Mouse (Mus musculus) midbrain, embryonic 11.5 days (tissue): ENCODE results near the gene Emilin3. TPM values are rescaled to one million over a fixed set of nuclear protein-coding genes. Genes with fewer than 3 reads are reported as not detected.
"Not testable (repeated sequence)": the region's sequence is repeated elsewhere in the genome, so short reads cannot be mapped to it uniquely, and the experiment has no call there.

ENCODE experiments used
- ATAC-seq: fragments of 200-750 bp; cut with Nextera tagmentation; 2 replicates; pipeline ENCODE4 v1.8.0; 2017; ENCODE audit warnings: moderate TSS enrichment, moderate library complexity; ENCODE audit not compliant: low FRiP score
- DNase-seq: peaks from one replicate; pipeline ENCODE4 v3.0.0; 2015; ENCODE audit warnings: low spot score; ENCODE audit errors: missing footprints
- H3K27ac ChIP-seq: fragments of 300-500 bp; sonication (generic); 2 replicates; pipeline ENCODE4 v1.5.1; 2014; ENCODE audit warnings: low read depth, low read length
- H3K27me3 ChIP-seq: fragments of 300-500 bp; sonication (generic); 2 replicates; pipeline ENCODE4 v1.6.1; 2014; ENCODE audit warnings: mild to moderate bottlenecking, low read length, moderate library complexity, mixed read lengths; ENCODE audit not compliant: control insufficient read depth, insufficient read depth
- H3K36me3 ChIP-seq: fragments of 300-500 bp; sonication (generic); 2 replicates; pipeline ENCODE4 v1.6.1; 2014; ENCODE audit warnings: mild to moderate bottlenecking, low read length, moderate library complexity, mixed read lengths; ENCODE audit not compliant: control insufficient read depth, insufficient read depth
- H3K4me1 ChIP-seq: fragments of 300-500 bp; sonication (generic); 2 replicates; pipeline ENCODE4 v1.6.1; 2014; ENCODE audit warnings: low read length; ENCODE audit not compliant: control insufficient read depth, insufficient read depth
- H3K4me2 ChIP-seq: fragments of 300-500 bp; sonication (generic); 2 replicates; pipeline ENCODE4 v1.6.1; 2014; ENCODE audit warnings: mild to moderate bottlenecking, moderate library complexity
- H3K4me3 ChIP-seq: fragments of 300-500 bp; sonication (generic); 2 replicates; pipeline ENCODE4 v1.5.1; 2014; ENCODE audit warnings: low read depth, low read length
- H3K9ac ChIP-seq: fragments of 300-500 bp; sonication (generic); 2 replicates; pipeline ENCODE4 v1.6.1; 2014; ENCODE audit warnings: low read length
- H3K9me3 ChIP-seq: fragments of 300-500 bp; sonication (generic); 2 replicates; pipeline ENCODE4 v1.6.1; 2016; ENCODE audit warnings: low read length; ENCODE audit not compliant: control insufficient read depth
- WGBS: fragments of 180-500 bp; shearing (Covaris S2); extraction: QIAGEN DNeasy Blood & Tissue Kit; methylation state at CpG from one replicate; pipeline ENCODE4 v1.1.7; 2014; 5-methylcytosine and 5-hydroxymethylcytosine counted together
- polyA plus RNA-seq: library from polyadenylated mRNA; unstranded; fragments of >200 nt; fragmentation: Nextera tagmentation; extraction: Ambion mirVana; gene quantifications from 2 replicates; pipeline ENCODE4 v1.2.1, GENCODE M21; 2014

The Emilin3 gene
- 2.6 and 2.9 TPM in 2 replicates for polyA plus RNA-seq

GRCm38 (mm10) chr2:160912231-160912671, at the start of gene Emilin3:
Emilin3 (minus strand) TSS chr2:160912328.
- Histone ChIP-seq H3K27me3 (peaks cover 32% of the 10 kb centered on the region), H3K4me1 (peaks cover 12% of the 10 kb centered on the region), H3K9ac (peak within 1 kb of the TSS; percentile 67), H3K27ac (no peak within 1 kb of the TSS), H3K4me2 (peak within 1 kb of the TSS; percentile 91), H3K36me3 (no peaks in the 10 kb centered on the region), H3K4me3 (peak within 1 kb of the TSS; percentile 51), H3K9me3 (no peaks in the 10 kb centered on the region)
- peak; percentile 94 for DNase-seq
- 1% methylated on average over 43 of the region's 46 CpGs for WGBS
- peak; percentile 88 for ATAC-seq

- ATAC-seq (no peak), DNase-seq (no peak)
- no peaks in the 10 kb centered on the region for H3K4me1 ChIP-seq
- no peaks in the 10 kb centered on the region for H3K27me3 ChIP-seq
- WGBS = 93% methylated on average over 6 of the region's 6 CpGs
- no peaks in the 10 kb centered on the region for H3K9me3 ChIP-seq
- no peak overlapping the region for H3K4me3 ChIP-seq
- H3K9ac ChIP-seq = no peak overlapping the region
- H3K27ac ChIP-seq = no peak overlapping the region
- no peak overlapping the region for H3K4me2 ChIP-seq
- H3K36me3 ChIP-seq = peaks cover 23% of the 10 kb centered on the region
Measured at GRCm38 (mm10) chr2:160960956-160961646, 49.0 kb upstream of the Emilin3 start.

- no peak overlapping the region for H3K27ac ChIP-seq
- no peak overlapping the region for H3K9ac ChIP-seq
- no peak for ATAC-seq
- no peaks in the 10 kb centered on the region for H3K4me1 ChIP-seq
- peaks cover 22% of the 10 kb centered on the region for H3K36me3 ChIP-seq
- DNase-seq = no peak
- no peak overlapping the region for H3K4me3 ChIP-seq
- no peak overlapping the region for H3K4me2 ChIP-seq
- 98% methylated on average over 5 of the region's 5 CpGs for WGBS
- no peaks in the 10 kb centered on the region for H3K27me3 ChIP-seq
- H3K9me3 ChIP-seq = no peaks in the 10 kb centered on the region
Measured at GRCm38 (mm10) chr2:160959901-160960300, 47.8 kb upstream of the Emilin3 start.

GRCm38 (mm10) chr2:160958737-160959136, 46.6 kb upstream of the Emilin3 start:
- WGBS = 88% methylated on average over 5 of the region's 5 CpGs
- Histone ChIP-seq H3K9ac (no peak overlapping the region), H3K4me2 (no peak overlapping the region), H3K9me3 (no peaks in the 10 kb centered on the region), H3K36me3 (peaks cover 25% of the 10 kb centered on the region), H3K27me3 (no peaks in the 10 kb centered on the region), H3K27ac (no peak overlapping the region), H3K4me1 (no peaks in the 10 kb centered on the region), H3K4me3 (no peak overlapping the region)
- no peak for DNase-seq
- no peak for ATAC-seq

GRCm38 (mm10) chr2:160957801-160958200, 45.7 kb upstream of the Emilin3 start:
- ATAC-seq, H3K4me3 ChIP-seq: not testable (repeated sequence)
- H3K36me3 ChIP-seq = peaks cover 31% of the 10 kb centered on the region

GRCm38 (mm10) chr2:160957307-160957706, 45.2 kb upstream of the Emilin3 start:
- not testable (repeated sequence) for H3K4me2 ChIP-seq, H3K9me3 ChIP-seq, H3K9ac ChIP-seq, DNase-seq, H3K4me3 ChIP-seq, H3K27me3 ChIP-seq, ATAC-seq, H3K4me1 ChIP-seq, H3K27ac ChIP-seq
- peaks cover 32% of the 10 kb centered on the region for H3K36me3 ChIP-seq

More at GRCm38 (mm10) chr2:160957801-160958200, 45.7 kb upstream of the Emilin3 start:
- not testable (repeated sequence) for H3K27ac ChIP-seq, H3K4me1 ChIP-seq, H3K27me3 ChIP-seq, H3K4me2 ChIP-seq, DNase-seq, H3K9me3 ChIP-seq, H3K9ac ChIP-seq

GRCm38 (mm10) chr2:160955331-160955730, 43.2 kb upstream of the Emilin3 start:
- Histone ChIP-seq H3K4me2 (no peak overlapping the region), H3K4me1 (no peaks in the 10 kb centered on the region), H3K27me3 (no peaks in the 10 kb centered on the region), H3K9me3 (no peaks in the 10 kb centered on the region), H3K27ac (no peak overlapping the region), H3K36me3 (peaks cover 24% of the 10 kb centered on the region), H3K9ac (no peak overlapping the region), H3K4me3 (no peak overlapping the region)
- 82% methylated on average over 7 of the region's 7 CpGs for WGBS
- DNase-seq (no peak), ATAC-seq (no peak)

GRCm38 (mm10) chr2:160954541-160954940, 42.4 kb upstream of the Emilin3 start:
- whole genome bisulfite sequencing = 96% methylated on average over 3 of the region's 3 CpGs
- no peak for DNase-seq
- no peak overlapping the region for H3K4me3 ChIP-seq
- H3K27ac ChIP-seq = no peak overlapping the region
- ATAC-seq = no peak
- H3K27me3 ChIP-seq = no peaks in the 10 kb centered on the region
- peaks cover 28% of the 10 kb centered on the region for H3K36me3 ChIP-seq
- H3K4me1 ChIP-seq = no peaks in the 10 kb centered on the region
- H3K4me2 ChIP-seq = no peak overlapping the region
- H3K9ac ChIP-seq = no peak overlapping the region
- H3K9me3 ChIP-seq = no peaks in the 10 kb centered on the region

GRCm38 (mm10) chr2:160953131-160953873, 41.2 kb upstream of the Emilin3 start:
- WGBS = 94% methylated on average over 7 of the region's 7 CpGs
- Histone ChIP-seq H3K36me3 (peaks cover 34% of the 10 kb centered on the region), H3K9ac (no peak overlapping the region), H3K4me3 (no peak overlapping the region), H3K9me3 (no peaks in the 10 kb centered on the region), H3K4me2 (no peak overlapping the region), H3K27me3 (no peaks in the 10 kb centered on the region), H3K4me1 (no peaks in the 10 kb centered on the region), H3K27ac (no peak overlapping the region)
- DNase-seq (no peak), ATAC-seq (no peak)
